Mouse (Mus musculus): ENCODE results near the gene Atp6v0b.

Atp6v0b gene

DNA sequence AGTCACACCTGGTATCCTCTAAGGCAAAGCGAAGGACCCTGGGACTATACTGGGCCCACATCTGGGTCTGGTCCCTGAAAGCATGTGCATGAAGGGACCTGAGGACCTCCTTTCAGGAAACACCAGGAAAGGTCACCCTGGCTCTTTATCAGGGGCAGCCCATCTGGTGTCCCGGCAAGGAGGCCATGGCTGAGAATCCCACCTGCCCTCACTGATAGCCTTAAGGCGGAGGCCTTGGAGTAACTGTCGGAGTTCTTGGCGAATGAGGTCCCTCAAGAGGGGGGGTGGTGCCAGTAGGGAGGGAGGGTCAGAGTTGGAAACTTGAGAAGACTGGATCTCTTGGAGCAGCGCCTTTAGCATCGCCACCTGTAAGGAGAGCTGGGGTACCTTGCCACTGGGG, 15.3 kb downstream of the Atp6v0b start:
- DNase-seq (ENCODE audit: low read depth, low spot score), result no peak

DNA sequence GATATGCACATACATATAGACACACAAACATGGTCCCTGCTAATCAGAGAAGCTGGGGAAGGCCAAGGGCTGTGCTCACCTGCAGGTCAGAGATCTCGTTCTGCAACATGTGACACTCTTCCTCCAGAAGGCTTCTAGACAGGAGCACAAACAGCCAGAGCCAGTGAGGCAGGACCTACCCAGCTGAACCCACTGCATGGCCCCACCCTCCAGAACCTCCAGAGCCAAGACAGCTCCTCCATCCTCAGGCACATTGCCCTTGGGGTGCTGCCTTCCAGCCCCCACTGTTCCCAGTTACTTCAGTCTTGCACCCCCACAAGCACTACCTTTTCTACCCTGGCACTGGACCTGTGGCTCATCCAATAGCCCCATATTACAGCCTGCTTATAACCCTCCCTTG, 16.7 kb downstream of the Atp6v0b start:
- no peak for DNase-seq (ENCODE audit: low read depth, low spot score)

DNA sequence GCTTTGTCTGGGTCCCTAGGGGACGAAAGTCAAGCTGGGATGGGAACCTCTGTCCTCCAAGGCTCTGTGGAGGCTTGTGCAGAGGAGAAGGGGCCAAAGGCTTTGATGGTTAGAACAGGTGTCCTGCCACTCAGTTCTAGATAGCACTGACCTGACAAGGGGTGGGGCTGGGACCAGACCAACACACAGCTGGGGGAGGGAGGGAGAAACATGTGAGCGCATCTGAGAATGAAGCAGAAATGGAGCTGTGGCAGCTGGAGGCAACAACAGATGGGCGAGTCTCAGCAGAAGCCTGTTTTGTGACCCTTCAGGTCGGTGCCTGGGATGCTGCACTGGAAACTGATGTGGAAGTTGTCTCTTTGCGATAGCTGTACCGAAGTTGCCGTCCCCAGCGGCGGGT, 17.8 kb downstream of the Atp6v0b start:
- DNase-seq (ENCODE audit: low read depth, low spot score), result no peak

DNA sequence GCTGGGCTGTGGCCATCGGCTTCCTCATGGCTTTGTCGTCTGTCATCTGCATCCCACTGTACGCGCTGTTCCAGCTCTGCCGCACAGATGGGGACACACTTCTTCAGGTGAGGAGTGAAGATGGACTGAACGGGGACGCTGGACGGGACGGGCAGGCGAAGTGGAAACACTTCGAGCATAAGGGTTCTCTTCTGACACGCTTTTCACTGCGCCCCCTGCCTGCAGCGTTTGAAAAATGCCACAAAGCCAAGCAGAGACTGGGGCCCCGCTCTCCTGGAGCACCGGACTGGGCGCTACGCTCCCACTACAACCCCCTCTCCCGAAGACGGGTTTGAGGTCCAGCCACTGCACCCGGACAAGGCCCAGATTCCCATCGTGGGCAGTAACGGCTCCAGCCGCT, 19.3 kb downstream of the Atp6v0b start:
- DNase-seq (ENCODE audit: low read depth, low spot score), result peak; percentile 52

DNA sequence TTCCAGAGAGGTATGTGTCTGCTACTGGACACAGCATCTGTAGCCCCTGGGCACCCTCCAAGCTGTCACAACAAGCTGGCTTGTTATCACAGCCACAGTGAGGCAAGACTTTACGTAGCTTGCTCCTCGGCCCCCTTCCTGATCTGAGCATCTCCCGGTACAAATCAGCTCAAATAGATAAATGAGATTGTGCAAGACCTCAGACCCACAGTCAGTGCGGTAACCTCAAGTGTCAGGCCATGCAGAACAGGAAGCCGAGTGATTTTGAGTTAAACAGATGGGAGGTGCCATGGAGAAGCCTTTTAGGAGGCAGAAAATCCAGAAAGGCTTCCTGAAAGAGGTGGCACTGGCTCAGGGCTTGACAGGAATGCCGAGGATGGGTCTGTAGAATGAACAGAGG, 20.1 kb downstream of the Atp6v0b start:
- no peak for DNase-seq (ENCODE audit: low read depth, low spot score)

DNA sequence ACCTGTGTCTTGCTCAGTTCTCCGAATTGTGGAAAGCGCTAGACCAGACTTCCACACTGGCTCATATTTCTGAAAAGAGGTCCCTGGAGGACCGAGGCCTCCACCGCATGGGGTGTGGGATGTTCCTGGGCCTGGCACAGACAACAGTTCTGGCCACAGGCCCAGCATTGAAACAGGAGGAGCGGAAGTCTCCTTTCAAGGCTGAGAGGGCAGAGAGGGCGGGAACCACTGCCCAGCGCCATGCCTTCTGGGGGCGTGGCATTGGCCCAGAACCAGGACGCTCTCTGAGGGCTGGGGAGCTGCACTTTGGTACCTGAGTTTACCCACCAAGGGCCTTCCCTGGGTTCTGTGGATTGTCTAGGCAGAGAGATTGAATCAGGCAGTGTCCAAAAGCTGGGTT, 21.1 kb downstream of the Atp6v0b start:
- DNase-seq (ENCODE audit: low read depth, low spot score), result no peak

DNA sequence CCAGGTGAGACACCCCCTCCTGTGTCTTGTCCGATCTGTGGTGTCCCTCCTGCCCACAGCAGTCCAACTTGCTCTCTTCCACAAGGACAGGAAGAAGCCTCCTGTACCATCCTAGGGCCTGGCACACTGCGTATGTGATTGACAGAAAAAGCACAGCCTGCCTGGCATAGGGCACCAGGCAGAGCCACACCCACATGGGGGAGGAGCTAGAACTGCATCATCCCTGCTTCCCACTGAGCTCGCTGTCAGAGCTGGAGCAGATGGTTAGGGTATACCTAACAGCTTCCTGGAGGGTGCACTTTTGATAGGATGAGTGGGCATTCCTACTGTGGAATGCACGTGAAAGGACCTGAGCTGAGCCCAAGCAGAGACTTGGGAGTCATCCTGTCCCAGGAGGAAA, 24.3 kb downstream of the Atp6v0b start:
- no peak for DNase-seq (ENCODE audit: low read depth, low spot score)

DNA sequence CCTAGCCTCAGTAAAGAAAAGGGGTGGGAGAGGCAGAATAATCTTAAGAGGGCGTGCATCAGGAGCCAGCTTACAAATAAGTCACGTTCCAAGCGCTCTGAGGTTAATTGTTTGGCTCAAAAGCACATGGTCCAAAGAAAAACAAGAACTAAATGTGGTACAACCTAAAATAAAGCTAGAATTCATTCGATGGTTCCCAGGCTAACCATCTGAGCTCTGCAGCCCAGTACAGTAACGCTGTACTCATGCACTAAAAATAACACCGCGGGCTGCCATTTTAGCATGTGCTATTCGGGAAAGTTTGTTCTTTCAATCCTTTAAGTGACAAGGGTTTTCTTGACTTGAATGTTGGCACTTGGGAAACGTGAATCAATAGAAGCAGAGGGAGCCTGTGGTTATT, 26.6 kb downstream of the Atp6v0b start:
- no peak for DNase-seq (ENCODE audit: low read depth, low spot score)

DNA sequence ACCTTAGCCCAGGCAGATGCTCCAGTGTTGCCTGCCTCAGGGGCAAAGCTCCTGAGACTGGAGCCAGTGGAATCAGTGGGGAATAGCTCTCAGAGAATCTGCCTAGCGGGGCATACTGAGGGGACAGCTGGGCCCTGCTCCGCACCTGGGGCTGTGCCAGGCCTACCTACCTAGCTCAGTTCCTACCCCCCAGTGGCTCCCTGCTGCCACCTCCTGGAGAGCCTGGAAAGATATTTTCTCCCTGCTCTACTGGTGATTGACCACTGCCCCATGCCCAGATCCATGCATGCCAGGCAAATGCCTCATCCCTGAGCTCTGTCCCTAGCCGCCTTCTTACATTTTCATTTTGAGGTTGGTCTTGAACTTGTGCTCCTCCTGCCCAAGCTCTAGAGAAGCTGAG, 28.3 kb downstream of the Atp6v0b start:
- DNase-seq (ENCODE audit: low read depth, low spot score), result no peak

DNA sequence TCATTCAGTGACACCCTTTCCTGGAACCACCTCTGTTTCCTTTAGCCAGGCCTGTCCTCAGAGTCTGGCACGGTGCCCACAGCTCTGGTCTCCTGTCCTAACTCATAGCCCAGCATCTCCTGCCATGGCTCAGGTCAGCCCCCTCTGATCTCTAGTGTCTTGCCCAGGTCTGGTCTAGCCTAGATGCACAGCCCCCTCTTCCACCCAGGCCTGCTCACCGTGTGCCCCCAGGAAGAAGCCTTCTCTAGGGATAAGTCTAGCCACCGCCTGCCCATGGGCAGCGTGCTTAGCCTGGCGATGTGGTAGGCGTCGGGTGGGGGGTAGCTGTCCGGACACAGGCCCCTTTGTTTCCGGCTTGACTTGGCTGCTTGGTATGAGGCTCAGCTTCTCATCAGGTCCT, 32.0 kb downstream of the Atp6v0b start:
- no peak for DNase-seq (ENCODE audit: low read depth, low spot score)

DNA sequence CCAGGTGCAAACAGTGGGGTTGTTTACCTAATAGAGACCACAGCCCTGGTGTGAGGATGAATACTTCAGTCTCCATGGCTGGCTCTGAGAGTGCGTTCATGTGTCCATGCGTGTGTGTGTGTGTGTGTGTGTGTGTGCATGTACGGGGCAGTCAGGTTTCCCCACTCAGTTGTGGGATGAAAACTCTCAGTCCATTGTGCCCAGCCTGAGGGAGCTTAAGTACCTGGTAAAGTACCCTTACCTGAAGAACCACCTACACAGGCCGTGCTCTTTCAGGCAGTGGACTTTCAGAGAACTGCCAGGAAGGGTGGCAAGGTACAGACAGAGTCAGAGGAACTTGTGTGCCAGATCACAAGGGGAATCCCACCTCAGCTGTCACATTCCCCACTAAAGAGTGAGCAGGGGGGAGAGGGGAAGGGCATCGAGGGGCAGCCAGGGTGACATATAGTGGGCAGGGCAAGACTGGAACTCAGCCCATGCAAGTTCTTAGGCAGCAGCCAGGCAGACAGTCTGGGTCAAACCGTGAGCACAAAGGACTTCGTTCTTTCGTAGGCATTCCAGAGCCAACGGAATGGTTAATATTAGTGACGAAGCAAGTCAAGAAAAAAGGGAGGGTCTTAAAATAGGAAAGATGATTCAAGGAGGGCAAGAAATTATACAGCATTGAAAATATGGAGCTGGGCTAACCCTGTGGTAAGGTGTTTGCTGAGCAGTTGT, 34.8 kb downstream of the Atp6v0b start:
- no peak for DNase-seq (ENCODE audit: low read depth, low spot score)

DNA sequence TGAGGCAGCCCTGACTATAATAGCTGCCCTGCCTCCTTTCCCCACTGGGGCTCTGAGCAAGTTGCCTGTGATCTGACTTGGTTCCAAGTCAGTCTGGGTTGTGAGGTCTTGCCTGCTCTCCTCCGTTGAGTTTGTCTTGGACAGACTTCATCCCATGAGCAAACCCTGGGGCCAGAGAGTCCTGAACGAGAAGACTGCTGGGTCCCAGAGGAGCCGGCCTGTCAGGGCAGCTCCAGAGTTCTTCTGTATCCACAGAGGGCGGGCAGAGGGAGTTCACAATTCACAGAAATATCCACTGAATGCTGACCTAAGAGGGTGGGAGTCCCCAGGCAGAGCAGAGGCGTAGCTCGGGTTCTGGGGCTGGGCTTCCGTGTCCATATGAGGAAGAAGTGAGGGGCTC, 36.3 kb downstream of the Atp6v0b start:
- no peak for DNase-seq (ENCODE audit: low read depth, low spot score)

DNA sequence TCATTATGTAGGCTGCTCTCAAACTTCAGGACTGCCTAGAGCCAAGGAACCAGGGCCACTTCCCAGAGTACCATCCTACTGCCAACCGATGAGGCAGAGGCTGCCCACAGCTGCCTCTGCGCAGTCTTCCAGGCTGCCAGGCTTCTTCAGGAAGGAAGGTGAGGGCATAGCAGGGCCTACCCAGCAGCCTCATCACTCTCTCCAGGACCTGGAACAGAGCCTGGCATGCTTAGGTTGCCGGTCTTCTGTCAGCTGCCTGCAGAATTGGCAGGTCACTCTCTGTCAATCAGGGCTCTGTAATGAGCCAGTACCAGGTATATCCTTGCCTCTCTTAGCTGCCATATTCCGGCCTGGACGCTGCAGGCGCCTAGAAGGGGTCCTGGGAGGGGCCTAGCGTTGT, 37.0 kb downstream of the Atp6v0b start:
- no peak for DNase-seq (ENCODE audit: low read depth, low spot score)

DNA sequence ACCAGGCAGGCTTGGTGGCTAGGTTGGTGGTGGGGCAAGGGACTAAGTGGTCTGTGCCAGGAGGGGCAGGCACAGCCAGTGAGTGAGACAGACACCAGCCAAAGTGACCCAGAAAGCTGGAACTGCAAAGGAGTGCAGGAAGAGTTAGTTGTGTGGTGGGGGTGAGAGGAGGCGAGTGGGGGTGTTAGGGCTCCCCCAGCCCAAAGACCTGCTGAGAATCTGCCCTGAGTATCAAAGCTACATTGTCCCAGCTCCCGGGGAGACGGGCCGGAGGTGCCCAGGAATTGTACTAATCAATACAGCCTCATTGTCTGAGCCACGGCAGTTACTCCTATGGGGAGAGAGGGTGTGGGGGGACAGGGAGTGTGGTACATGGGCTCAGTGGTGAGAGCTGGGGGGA, 37.6 kb downstream of the Atp6v0b start:
- DNase-seq (ENCODE audit: low read depth, low spot score), result no peak

DNA sequence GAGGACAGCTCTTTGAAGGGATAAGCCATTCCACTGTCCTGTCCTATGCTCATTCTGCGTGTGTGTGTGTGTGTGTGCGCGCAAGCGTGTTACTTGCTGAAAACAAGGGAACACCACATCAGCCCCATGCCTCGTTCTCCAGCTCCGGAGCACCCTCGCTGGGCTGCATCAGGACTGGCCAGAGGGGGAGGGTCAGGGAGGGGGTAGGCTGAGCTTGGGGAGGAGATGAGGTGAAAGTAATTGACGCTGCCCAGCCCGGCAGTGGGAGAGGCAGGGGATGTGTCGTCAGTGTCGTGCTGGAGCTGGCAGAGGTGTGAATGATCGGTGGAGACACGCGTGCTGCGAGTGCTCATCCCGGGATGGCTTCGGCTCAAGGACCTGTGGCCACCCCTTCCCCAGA, 38.1 kb downstream of the Atp6v0b start:
- DNase-seq (ENCODE audit: low read depth, low spot score), result no peak

DNA sequence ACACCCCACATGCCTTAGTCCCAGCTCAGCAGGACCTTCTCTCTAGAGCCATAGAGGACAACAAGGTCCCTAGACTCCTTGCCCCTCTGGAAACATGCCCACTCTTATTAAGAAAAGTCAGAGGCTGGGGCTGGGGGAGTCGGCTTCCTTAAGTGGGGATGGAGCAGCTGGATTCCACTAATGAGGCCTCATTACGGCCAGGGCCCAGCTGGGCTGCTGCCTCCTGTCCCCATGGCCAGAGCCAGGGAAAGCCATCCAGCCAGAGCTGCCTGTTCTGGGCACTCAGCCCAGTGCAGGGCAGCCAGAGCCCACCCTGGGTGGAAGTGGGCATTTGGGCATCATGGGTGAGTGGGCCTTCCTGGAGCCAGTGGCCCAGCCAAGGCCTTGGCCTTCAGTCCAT, 40.1 kb downstream of the Atp6v0b start:
- DNase-seq (ENCODE audit: low read depth, low spot score), result no peak

DNA sequence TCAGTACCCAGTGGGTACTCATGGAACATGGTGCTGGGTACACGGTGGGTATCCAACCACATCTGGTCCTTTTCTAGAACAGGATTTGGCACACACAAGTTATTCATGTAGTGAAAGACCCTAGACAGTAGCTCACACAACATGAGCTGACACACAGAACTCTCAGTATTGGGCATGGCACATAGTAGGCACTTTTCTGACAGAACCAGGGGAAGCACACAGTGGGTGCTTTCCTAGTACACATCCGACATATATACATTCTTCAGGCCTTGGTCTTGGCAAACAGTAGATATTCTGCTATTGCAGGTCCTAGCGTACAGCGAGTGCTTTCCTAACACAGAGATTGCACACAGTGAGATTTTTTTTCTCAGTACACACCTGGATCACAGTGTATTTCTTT, 40.9 kb downstream of the Atp6v0b start:
- DNase-seq (ENCODE audit: low read depth, low spot score), result no peak

DNA sequence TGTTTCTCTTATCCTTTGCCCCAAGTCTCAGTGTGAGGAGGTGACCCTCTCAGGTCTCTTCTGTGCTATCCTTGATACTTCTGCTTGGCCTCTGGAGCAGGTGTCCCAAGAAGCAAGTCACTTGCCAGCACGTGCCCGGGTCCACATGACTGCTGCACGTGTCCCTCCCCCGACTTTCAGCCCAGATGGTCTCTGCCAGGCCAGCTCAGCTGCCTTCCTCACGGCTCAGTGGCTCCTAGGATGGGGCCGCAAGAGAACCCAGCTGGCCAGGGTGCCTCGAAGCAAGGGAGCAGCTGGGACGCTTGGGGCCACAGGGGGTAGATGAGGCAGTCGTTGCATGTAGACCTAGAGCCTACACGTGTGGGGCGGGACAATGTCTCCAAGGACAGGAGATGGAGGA, 41.8 kb downstream of the Atp6v0b start:
- no peak for DNase-seq (ENCODE audit: low read depth, low spot score)

DNA sequence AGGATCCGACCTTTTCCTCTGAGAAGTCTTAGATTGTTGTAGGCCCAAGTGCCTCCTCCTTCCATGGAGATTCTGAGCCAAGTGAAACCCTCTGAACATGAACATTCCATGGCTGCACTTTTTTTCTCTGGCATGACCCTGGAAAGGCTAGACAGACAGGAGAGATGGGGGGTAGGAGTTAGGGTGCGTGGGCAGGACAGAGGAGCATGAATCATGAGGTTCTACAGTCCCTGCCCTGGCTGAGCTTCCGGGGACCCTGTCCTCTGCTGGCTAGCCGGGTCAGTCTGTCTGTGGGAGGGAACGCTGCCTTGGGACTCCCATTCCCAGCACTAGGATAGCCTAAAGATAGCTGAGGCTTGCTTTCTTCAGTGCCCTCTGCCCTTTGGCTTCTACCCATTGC, 42.7 kb downstream of the Atp6v0b start:
- DNase-seq (ENCODE audit: low read depth, low spot score), result no peak

DNA sequence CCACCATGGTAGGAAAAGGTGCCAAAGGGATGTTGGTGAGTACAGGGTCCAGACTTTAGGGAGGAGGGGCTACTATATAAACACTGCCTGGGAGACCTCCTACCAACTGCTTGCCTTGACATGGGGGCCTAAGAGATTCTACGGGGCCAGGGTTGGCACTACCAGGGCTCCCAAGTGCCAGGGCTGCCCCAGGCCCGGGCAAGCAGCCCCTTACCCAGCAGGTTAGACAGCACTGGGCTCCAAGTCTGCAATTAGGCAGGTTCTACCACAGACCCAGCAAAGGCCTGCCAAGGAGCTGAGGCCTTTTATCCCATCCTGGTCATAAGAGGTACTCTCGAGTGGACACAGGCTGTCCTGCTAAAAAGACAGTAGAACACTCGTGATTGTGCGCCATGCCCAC, 44.0 kb downstream of the Atp6v0b start:
- no peak for DNase-seq (ENCODE audit: low read depth, low spot score)

DNA sequence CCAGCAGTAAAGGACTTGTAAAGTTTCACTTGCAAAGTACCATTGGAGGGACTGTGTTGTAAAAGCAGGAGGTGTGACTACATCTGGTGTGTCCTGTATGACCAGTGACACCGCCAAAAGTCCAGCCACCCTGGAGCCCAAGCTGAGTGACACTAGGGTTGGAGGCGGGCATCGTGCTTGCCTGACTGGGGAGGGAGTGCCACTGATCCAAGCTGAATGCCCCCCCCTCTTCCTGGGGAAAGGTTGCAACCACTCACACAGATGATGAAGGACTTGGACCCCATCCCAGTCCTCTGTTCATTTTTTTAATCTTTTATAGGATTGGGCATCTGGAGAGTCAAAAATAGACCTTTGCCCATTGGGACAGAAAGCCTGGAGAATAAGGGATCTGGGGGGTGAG, 45.6 kb downstream of the Atp6v0b start:
- DNase-seq (ENCODE audit: low read depth, low spot score), result no peak

DNA sequence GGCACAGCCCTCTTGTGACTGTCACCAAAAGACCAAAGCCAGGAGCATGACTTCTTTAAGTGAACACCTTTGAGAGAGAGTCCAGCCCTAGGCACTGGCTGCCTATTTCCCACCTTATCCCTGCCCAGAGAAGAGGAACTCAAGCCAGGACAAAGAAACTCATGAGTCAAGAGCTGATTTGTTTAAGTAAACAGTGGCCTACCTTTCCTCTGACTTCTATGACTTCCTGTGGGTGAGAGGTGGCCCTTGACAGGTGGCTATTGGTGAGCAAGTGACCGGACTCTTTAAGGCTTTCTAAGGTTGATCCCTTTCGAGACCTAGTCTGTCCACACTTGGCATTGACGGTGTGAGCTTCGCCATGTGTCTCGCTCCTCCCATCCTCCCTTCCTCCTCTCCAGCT, 46.3 kb downstream of the Atp6v0b start:
- DNase-seq (ENCODE audit: low read depth, low spot score), result no peak

DNA sequence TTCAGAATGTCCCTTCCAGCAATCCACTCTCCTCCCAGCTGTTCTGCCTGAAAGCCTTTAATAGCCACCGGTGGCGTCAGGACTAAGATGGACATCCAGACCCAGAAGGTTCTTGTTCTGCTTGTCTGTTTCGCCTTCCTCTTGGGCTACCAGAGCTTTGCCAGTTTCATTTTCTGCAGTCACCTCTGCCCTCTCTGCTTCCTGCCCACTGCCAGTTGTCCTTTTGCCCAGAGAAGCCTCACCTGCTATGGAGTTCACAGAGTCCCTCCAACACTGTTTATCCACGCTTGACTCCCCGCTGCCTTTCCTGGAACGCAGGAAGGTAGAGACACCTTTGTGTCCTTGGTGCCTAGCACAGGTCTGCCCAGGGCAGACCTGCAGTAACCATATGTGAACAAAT, 47.8 kb downstream of the Atp6v0b start:
- DNase-seq (ENCODE audit: low read depth, low spot score), result no peak

DNA sequence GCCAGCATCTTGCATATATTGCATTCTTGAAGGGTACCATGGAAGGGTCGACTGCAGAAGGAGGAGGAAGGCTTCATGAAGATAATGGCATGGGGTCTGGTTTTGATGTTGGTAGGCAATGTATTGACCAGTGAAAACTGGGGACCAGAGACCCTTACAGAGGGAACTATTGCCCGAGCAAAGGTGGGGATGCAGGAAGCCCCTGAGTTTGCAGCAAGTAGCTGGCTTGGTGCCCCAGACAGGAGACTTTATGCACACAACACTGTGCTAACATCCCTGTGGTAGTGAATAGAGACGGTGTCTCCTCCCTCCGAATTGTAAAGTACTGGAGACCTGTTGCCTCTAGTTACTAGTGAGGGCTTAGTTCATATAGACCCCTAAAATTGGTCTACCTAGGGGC, 49.9 kb downstream of the Atp6v0b start:
- no peak for DNase-seq (ENCODE audit: low read depth, low spot score)

Measured in embryo, embryonic 11.5 days (tissue).